In genomic region chr16:84971535-84972330, GRCm38 (mm10) we compare ENCODE assay signal across 8 mouse cellular contexts.
DNase-seq lines count a peak whose midpoint lies in the region; ATAC-seq lines count a peak whose summit lies in the region.
"Had no signal": no experiment of that assay in that cellular context is flagged by ENCODE, and none has a peak within 500 bp of the region (broad histone marks: within the 10 kb centered on the region; RNA-seq: fewer than 3 reads in every experiment).

No protein-coding gene starts in this region.

- intact Hi-C loops in gastrocnemius, postnatal 14 days (cut with DNase I; ENCODE audit: low total_unique reads): no loop called here

- peak overlapping the region; percentile 73 for H3K27ac ChIP-seq in midbrain, embryonic 13.5 days
- no peak overlapping the region; the same call in 1 of the 2 replicates for H3K27ac ChIP-seq in midbrain, embryonic 11.5 days (ENCODE audit: low read depth, low read length)
- H3K27ac ChIP-seq in stomach, embryonic 15.5 days: 0 out of 2 replicates have a peak overlapping the region, but pooled peaks have one; percentile 13

- WGBS in midbrain, embryonic 13.5 days: 41% methylated on average over 16 of the region's 16 CpGs
- 71% methylated on average over 16 of the region's 16 CpGs for WGBS in midbrain, embryonic 11.5 days
- WGBS in stomach, embryonic 15.5 days: 49% methylated on average over 16 of the region's 16 CpGs

- peaks cover 19% of the 10 kb centered on the region for H3K4me1 ChIP-seq in midbrain, embryonic 13.5 days (replicated peaks)
- H3K4me1 ChIP-seq in midbrain, embryonic 11.5 days (ENCODE audit: control insufficient read depth, insufficient read depth, low read length): no peaks in the 10 kb centered on the region
- H3K4me1 ChIP-seq in stomach, embryonic 15.5 days: no peaks in the 10 kb centered on the region

- peaks cover 40% of the 10 kb centered on the region for H3K36me3 ChIP-seq in midbrain, embryonic 13.5 days
- no peaks in the 10 kb centered on the region; the same call in 1 of the 2 replicates for H3K36me3 ChIP-seq in midbrain, embryonic 11.5 days (ENCODE audit: control insufficient read depth, insufficient read depth, low read length)
- peaks cover 10% of the 10 kb centered on the region; the same call in 1 of the 2 replicates for H3K36me3 ChIP-seq in stomach, embryonic 15.5 days

- ATAC-seq in midbrain, embryonic 13.5 days: peak; percentile 70
- no peak for ATAC-seq in midbrain, embryonic 11.5 days (ENCODE audit: low FRiP score)
- ATAC-seq in stomach, embryonic 15.5 days (ENCODE audit: insufficient read depth, low FRiP score, low read depth): peak; percentile 50; the same call in 1 of the 2 replicates

- no peak for DNase-seq in midbrain, embryonic 11.5 days (ENCODE audit: low spot score, missing footprints)
- DNase-seq in heart, adult 9 months (ENCODE audit: low spot score in 2 of 2): peak; percentile 39 to 52
- peak; percentile 54 for DNase-seq in kidney, adult 9 months
- no peak for DNase-seq in spleen, adult 12 weeks (ENCODE audit: low spot score)
- no peak for DNase-seq in gastrocnemius, postnatal 14 days

- H3K27me3 ChIP-seq in midbrain, embryonic 13.5 days: no peaks in the 10 kb centered on the region
- no peaks in the 10 kb centered on the region for H3K27me3 ChIP-seq in midbrain, embryonic 11.5 days (ENCODE audit: control insufficient read depth, insufficient read depth, low read length)
- H3K27me3 ChIP-seq in stomach, embryonic 15.5 days (replicated peaks): no peaks in the 10 kb centered on the region

- no peak overlapping the region for H3K9ac ChIP-seq in midbrain, embryonic 13.5 days (replicated peaks)
- no peak overlapping the region for H3K9ac ChIP-seq in midbrain, embryonic 11.5 days (ENCODE audit: low read length)
- no peak overlapping the region for H3K9ac ChIP-seq in stomach, embryonic 15.5 days

- no peaks in the 10 kb centered on the region for H3K9me3 ChIP-seq in midbrain, embryonic 13.5 days
- H3K9me3 ChIP-seq in midbrain, embryonic 11.5 days (ENCODE audit: control insufficient read depth, low read length): no peaks in the 10 kb centered on the region
- no peaks in the 10 kb centered on the region for H3K9me3 ChIP-seq in stomach, embryonic 15.5 days

- no peak overlapping the region for H3K4me3 ChIP-seq in midbrain, embryonic 13.5 days (replicated peaks)
- no peak overlapping the region for H3K4me3 ChIP-seq in midbrain, embryonic 11.5 days (ENCODE audit: low read depth, low read length)
- no peak overlapping the region for H3K4me3 ChIP-seq in stomach, embryonic 15.5 days (replicated peaks)
- H3K4me3 ChIP-seq: myocyte had no signal

- peak overlapping the region; percentile 25; the same call in 1 of the 2 replicates for H3K4me2 ChIP-seq in midbrain, embryonic 13.5 days (replicated peaks)
- no peak overlapping the region for H3K4me2 ChIP-seq in midbrain, embryonic 11.5 days
- H3K4me2 ChIP-seq in stomach, embryonic 15.5 days: no peak overlapping the region

Comparison
In these comparisons a context has a peak if more than half of its experiments do, and no peak if none do; other contexts are left out.
1. DNase-seq: peak in heart, adult 9 months (2 of 2) and kidney, adult 9 months (single experiment); none in midbrain, embryonic 11.5 days (single experiment), spleen, adult 12 weeks (single experiment) and gastrocnemius, postnatal 14 days (single experiment).